Mouse (Mus musculus) heart, postnatal 0 days (tissue): ENCODE results near the gene Misp. TPM values are rescaled to one million over a fixed set of nuclear protein-coding genes. Genes with fewer than 3 reads are reported as not detected.
A peak's percentile ranks its signal among the peaks of the same experiment; 100 is the strongest.

Experiments
- ATAC-seq: fragments of 200-750 bp; cut with Nextera tagmentation; 2 replicates; pipeline ENCODE4 v1.8.0; 2017; ENCODE audit warnings: low read depth, moderate number of reproducible peaks, moderate library complexity; ENCODE audit not compliant: insufficient read depth
- DNase-seq: peaks from one replicate; pipeline ENCODE4 v3.0.0-alpha.2; 2016; ENCODE audit warnings: low spot score
- H3K27ac ChIP-seq: fragments of 300-500 bp; sonication (generic); 2 replicates; pipeline ENCODE4 v1.5.1; 2014; ENCODE audit warnings: low read depth, mild to moderate bottlenecking
- H3K27me3 ChIP-seq: fragments of 300-500 bp; sonication (generic); 2 replicates; pipeline ENCODE4 v1.6.1; 2014; ENCODE audit warnings: low read length, mixed read lengths; ENCODE audit not compliant: control insufficient read depth, insufficient read depth
- H3K36me3 ChIP-seq: fragments of 300-500 bp; sonication (generic); replicated peaks from 2 replicates; pipeline ENCODE4 v1.6.1; 2014; ENCODE audit warnings: low read length, mixed read lengths; ENCODE audit not compliant: control insufficient read depth, insufficient read depth
- H3K4me1 ChIP-seq: fragments of 300-500 bp; sonication (generic); 2 replicates; pipeline ENCODE4 v1.6.1; 2014; ENCODE audit warnings: antibody characterized with exemption; ENCODE audit not compliant: control insufficient read depth, insufficient read depth
- H3K4me2 ChIP-seq: fragments of 300-500 bp; sonication (generic); 2 replicates; pipeline ENCODE4 v1.6.1; 2014; ENCODE audit warnings: low read depth, mild to moderate bottlenecking, low read length, moderate library complexity
- H3K4me3 ChIP-seq: fragments of 300-500 bp; sonication (generic); 2 replicates; pipeline ENCODE4 v1.5.1; 2014; ENCODE audit warnings: low read depth, low read length
- H3K9ac ChIP-seq: fragments of 300-500 bp; sonication (generic); replicated peaks from 2 replicates; pipeline ENCODE4 v1.6.1; 2014; ENCODE audit warnings: low read depth, low read length, mixed read lengths
- H3K9me3 ChIP-seq: fragments of 300-500 bp; sonication (generic); replicated peaks from 2 replicates; pipeline ENCODE4 v1.6.1; 2016; ENCODE audit warnings: low read length; ENCODE audit not compliant: control insufficient read depth
- CTCF ChIP-seq: IDR thresholded peaks from 2 replicates; pipeline ENCODE4 v1.5.1; 2016; ENCODE audit warnings: antibody characterized with exemption, control low read depth, low read depth
- EP300 ChIP-seq: IDR thresholded peaks from 2 replicates; pipeline ENCODE4 v1.6.1; 2016; ENCODE audit warnings: antibody characterized with exemption, low read depth
- WGBS: fragments of 180-500 bp; shearing (Covaris S2); extraction: QIAGEN DNeasy Blood & Tissue Kit; methylation state at CpG from one replicate; pipeline ENCODE4 v1.1.7; 2014; 5-methylcytosine and 5-hydroxymethylcytosine counted together
- polyA plus RNA-seq: library from polyadenylated mRNA; unstranded; fragments of >200 nt; fragmentation: Nextera tagmentation; extraction: Ambion mirVana; gene quantifications from 2 replicates; pipeline ENCODE4 v1.2.1, GENCODE M21; 2015
- total RNA-seq: library from RNA; depleted of rRNA; stranded (reverse); fragments of >200 nt; gene quantifications from 2 replicates; pipeline ENCODE4 v1.2.3, GENCODE M21; 2014; ENCODE audit warnings: low replicate concordance

Misp gene
- total and polyA plus RNA-seq, 2 experiments from 2014 or later: 0.08 TPM; not detected in 1

DNA sequence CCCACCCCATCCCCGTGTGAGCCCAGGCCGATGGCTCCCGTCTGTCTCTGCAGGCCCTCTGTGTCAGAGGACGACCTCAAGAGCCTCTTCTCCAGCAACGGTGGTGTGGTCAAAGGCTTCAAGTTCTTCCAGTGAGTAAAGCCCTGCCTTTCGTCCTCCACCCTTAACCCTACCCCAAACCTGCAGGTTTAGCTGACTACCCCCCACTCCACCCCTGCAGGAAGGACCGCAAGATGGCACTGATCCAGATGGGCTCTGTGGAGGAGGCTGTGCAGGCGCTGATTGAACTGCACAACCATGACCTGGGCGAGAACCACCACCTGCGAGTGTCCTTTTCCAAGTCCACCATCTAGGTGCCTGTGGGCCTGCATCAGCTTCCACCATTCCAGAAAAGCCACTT is 42.1 kb downstream of the Misp start:
- H3K4me1 ChIP-seq: peaks cover 17% of the 10 kb centered on the region
- no peak overlapping the region for H3K4me2 ChIP-seq
- no peak overlapping the region for H3K9ac ChIP-seq
- no peaks in the 10 kb centered on the region for H3K9me3 ChIP-seq
- TF ChIP-seq EP300 (no peak), CTCF (no peak)
- ATAC-seq (no peak), DNase-seq (no peak)
- no peak overlapping the region for H3K27ac ChIP-seq
- H3K36me3 ChIP-seq: peaks cover 63% of the 10 kb centered on the region
- no peak overlapping the region for H3K4me3 ChIP-seq
- WGBS: 58% methylated on average over 10 of the region's 10 CpGs
- no peaks in the 10 kb centered on the region for H3K27me3 ChIP-seq

DNA sequence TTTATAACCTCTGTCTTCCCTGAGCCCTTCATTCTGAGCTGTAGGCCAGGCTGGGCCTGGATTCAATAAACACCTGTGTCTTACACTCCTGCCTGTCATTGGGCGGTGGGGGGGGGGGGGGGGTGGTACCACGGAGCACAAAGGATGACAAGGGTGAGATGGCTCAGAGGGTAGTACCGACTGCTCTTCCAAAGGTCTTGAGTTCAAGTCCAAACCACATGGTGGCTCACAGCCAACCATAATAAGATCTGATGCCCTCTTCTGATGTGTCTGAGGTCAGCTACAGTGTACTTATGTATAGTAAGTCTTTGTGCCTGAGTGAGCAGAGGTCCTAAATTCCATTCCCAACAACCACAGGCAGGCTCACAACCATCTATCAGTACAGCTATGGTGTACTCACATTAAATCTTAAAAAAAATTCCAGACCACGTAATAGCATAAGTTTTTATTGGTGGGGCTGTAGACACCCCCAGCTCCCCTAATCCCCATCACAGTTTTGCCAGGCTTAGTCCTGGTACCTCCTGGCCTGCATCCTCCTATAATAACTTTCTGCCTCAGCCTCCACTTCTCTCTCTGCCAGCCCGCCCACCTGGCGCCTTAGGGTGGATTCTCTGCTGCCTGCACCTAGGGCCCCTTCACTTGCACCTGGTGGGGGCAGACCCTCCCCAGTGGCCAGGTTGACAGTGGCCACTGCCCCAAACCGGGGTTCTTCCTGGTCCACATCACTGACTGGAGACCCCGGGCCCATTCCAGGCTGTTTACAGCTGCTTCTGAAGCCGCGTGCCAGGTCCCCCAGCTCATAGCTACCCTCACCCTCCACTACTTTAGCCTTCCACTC is 43.8 kb downstream of the Misp start:
- Histone ChIP-seq H3K27me3 (no peaks in the 10 kb centered on the region), H3K4me2 (no peak overlapping the region), H3K9me3 (no peaks in the 10 kb centered on the region), H3K4me3 (no peak overlapping the region), H3K4me1 (peaks cover 2% of the 10 kb centered on the region), H3K36me3 (peaks cover 49% of the 10 kb centered on the region), H3K9ac (no peak overlapping the region), H3K27ac (no peak overlapping the region)
- no peak for DNase-seq
- ATAC-seq: no peak
- TF ChIP-seq CTCF: no peak
- TF ChIP-seq EP300: no peak
- 52% methylated on average over 10 of the region's 10 CpGs for WGBS

DNA sequence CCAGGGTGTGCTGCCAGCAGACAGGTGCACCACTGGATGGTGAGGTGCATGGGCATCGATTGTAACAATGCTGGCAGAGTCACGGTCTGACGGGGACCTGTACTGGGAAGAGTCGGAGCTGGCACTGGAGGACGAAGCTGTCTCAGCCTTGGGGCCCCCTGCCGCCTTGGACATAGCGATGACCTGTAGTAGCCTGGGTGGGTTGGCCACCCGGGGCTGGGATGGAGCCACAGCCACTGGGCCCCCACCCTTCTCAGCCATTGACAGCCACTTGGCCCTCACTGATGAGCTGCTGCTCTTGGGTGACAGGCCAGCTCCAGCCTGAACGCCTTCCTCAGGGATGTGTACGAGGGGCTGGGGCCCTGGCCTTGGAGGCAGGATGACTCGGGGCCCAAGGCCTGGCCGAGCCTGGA is 44.4 kb downstream of the Misp start:
- no peak overlapping the region for H3K9ac ChIP-seq
- ATAC-seq (no peak; the same call in 1 of the 2 replicates), DNase-seq (no peak)
- H3K4me3 ChIP-seq: no peak overlapping the region
- H3K27me3 ChIP-seq: no peaks in the 10 kb centered on the region
- H3K36me3 ChIP-seq: peaks cover 42% of the 10 kb centered on the region
- no peak for TF ChIP-seq EP300
- no peak for TF ChIP-seq CTCF
- H3K27ac ChIP-seq: no peak overlapping the region
- no peaks in the 10 kb centered on the region for H3K9me3 ChIP-seq
- 42% methylated on average over 12 of the region's 12 CpGs for WGBS
- no peaks in the 10 kb centered on the region for H3K4me1 ChIP-seq
- no peak overlapping the region for H3K4me2 ChIP-seq

DNA sequence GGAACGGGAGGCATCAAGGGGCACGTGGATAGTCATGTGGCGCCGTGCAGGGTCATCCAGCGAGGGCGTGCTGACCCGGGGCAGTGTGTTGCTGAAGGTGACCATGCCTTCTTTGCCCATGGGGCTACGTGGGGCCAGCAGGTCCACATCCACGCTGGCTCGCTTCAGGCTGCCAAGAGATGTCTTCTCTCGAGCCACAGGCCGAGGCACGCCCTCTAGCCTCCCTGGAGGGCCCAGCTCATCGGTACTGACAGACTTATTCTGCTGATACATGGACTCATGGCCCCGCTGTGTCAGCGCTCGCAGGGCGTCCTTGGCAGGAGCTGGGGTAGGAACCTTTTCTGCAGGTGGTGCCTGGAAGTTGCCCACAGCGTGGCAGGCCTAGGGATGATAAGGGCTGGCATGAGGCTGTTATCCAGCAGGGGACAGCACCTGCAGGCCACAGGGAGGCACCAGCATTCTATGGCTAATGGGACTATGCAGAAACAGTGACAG is 45.1 kb downstream of the Misp start:
- DNase-seq: peak; percentile 36
- TF ChIP-seq EP300: no peak
- peak; percentile 49 for TF ChIP-seq CTCF
- H3K36me3 ChIP-seq: peaks cover 36% of the 10 kb centered on the region
- H3K27ac ChIP-seq: no peak overlapping the region
- H3K4me3 ChIP-seq: no peak overlapping the region
- H3K27me3 ChIP-seq: no peaks in the 10 kb centered on the region
- no peak overlapping the region for H3K9ac ChIP-seq
- H3K9me3 ChIP-seq: no peaks in the 10 kb centered on the region
- no peaks in the 10 kb centered on the region for H3K4me1 ChIP-seq
- ATAC-seq: peak; percentile 51
- no peak overlapping the region for H3K4me2 ChIP-seq
- 41% methylated on average over 19 of the region's 19 CpGs for WGBS

DNA sequence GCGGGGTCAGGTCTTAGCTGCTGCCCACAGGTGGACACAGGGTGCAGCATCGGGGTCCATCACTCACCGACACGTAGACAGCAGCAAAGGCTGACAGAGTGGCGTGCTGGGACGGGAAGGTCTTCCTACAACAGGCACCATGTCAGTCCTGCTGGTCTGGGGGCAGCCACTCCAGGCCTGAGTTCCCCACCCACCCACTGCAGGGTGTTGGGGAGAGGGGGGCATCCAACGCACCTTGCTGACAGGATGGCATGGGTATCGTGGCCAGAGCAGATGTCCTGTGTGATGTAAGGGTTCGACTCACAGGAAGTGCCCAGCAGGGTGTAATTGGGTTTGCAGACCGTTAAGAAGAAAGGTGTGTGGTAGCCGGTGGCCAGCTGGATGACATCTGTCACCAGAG is 45.8 kb downstream of the Misp start:
- Histone ChIP-seq H3K27ac (no peak overlapping the region), H3K27me3 (no peaks in the 10 kb centered on the region), H3K4me2 (no peak overlapping the region), H3K9me3 (no peaks in the 10 kb centered on the region), H3K36me3 (peaks cover 28% of the 10 kb centered on the region), H3K9ac (no peak overlapping the region), H3K4me3 (no peak overlapping the region), H3K4me1 (no peaks in the 10 kb centered on the region)
- DNase-seq (no peak), ATAC-seq (no peak)
- TF ChIP-seq EP300: no peak
- 80% methylated on average over 11 of the region's 11 CpGs for WGBS
